Mouse (Mus musculus) monocyte, adult 2 months (primary cell): ENCODE results near the gene Slc26a5.

ENCODE experiments used
- DNase-seq, 2 experiments: peaks; one replicate each; pipeline ENCODE4 v3.0.0; 2022; ENCODE audit warnings: low spot score in 2 of 2, low read depth in 1 of 2

Slc26a5 gene

DNA sequence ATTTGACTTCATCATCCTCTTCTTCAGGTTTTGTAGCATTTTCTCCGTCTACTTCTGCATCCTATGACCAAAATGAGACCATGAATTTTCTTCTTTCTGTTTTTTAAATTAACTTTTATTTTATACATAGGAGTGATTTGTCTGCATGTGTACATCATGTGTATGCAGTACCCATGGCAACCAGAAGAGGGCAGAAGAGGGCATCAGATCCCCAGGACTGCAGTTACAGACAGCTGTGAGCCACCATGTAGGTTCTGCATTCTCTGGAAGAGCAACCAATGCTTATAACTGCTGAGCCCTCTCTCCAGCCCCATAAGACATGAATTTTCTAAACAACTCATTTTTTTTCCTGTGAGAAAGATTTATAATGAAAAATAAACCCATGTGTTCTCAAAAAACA lies 51.4 kb downstream of the Slc26a5 start:
- peak in 1 of 2 experiments; percentile 7 for DNase-seq

DNA sequence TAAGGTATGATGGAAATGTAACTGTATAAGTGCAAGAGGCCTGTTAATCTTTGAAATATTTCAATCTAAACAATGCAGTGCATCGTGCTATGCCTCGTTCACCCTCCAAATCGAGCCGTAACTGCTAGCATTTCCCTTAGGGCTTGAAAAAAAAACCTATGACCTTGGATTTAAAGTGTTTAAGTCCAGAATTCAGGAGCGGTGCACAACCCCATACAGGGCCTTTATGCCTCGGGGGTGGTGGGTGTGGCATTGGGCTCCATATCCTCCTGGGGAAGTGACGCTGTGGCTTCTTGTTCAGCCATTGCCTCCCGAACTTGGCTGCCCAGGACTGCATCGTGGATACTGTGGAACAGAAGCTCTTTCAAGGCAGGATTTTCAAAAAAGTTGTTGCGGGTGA lies 54.5 kb downstream of the Slc26a5 start:
- no peak for DNase-seq

DNA sequence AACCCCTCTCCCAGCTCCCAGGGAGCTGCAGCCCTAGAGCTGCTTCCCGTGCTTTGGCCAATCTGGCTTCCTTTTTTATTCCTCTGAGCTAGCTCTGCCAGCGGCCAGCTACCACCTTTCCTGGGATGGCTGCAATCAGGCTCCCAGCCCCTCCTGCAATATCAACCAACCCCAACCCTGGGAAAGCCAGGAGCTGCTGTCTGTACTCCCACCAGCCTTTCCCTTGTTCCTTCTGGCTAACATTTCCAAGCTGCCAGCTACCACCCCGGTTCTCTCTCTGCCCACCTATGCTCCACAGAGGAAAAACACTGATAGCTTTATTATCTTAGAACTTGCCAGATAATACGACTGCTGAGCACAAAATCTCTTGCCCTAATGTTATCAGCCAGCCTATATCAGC lies 60.6 kb downstream of the Slc26a5 start:
- no peak for DNase-seq

DNA sequence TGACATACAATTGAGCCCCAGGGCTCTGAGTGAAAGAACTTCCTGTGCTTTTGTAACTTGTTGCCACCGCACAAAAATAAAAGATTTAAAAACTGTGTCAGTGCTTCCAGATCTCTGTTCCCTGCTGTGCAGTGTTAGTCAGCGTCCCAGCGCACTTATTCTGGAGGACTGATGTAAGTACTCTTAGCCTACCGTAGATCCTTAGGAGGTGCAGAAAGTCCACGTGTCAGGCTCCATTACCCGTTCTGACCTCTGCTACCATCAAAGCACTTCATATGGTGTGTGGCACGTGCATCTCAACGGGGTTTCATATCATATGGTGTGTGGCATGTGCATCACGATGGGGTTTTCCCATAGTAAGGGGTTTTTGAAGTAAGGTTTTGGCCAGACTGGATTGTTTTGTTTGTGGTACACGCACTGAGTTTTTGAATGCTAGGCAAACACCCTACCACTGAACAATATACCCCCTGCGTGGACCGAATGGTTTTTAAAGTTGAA lies 61.7 kb downstream of the Slc26a5 start:
- DNase-seq = no peak

DNA sequence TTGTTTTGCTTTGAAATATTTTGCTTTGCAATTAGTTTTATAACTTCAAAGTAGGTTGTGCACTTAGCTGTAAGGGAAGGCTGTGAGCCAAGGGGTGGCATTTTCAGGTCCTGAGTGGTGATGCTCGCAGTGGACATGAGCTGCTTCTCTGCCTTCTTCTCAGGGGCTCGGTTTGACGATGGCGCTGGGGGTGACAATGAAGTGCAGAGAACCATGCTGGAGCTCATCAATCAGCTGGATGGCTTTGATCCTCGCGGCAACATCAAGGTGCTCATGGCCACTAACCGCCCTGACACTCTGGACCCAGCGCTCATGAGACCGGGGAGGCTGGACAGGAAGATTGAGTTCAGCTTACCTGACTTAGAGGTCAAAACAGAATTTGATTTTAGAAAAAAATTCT lies 62.5 kb downstream of the Slc26a5 start:
- no peak for DNase-seq

DNA sequence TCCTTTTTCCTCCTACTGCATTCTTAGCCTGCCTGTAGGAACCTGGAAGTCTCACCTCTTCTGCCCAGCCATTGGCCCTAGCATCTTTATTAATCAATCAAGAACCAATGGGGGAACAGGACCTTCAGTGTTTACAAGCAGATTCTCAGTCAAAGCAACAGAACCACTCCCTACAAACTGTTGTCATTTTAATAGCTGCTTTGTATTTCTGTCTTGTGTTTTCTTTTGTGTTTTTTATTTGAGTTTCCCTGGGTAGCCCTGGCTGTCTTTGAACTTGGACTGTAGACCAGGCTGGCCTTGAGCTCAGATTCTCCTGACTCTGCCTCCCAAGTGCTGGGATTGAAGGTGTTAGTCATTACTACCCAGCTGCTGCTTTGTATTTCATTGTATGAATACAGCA lies 73.2 kb downstream of the Slc26a5 start:
- no peak for DNase-seq

DNA sequence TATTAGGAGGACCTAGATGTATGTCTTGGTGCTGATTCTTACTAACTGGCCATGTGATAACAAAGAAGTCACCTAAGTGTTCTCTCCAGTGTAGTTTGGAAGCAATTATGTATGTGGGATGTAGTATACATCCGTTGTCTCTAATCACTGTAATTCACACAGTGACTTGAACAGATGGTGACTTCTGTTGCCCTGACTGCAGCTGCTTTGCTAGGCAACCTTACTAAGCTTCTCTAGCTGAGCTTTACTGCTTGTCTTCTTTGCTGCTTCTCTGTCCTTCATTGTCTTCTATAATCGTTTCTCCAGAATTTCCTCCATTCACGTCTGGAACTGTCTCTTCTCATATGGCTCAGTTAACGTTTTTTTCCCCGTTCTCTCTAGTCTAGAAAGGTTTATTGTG lies 76.3 kb downstream of the Slc26a5 start:
- no peak for DNase-seq

DNA sequence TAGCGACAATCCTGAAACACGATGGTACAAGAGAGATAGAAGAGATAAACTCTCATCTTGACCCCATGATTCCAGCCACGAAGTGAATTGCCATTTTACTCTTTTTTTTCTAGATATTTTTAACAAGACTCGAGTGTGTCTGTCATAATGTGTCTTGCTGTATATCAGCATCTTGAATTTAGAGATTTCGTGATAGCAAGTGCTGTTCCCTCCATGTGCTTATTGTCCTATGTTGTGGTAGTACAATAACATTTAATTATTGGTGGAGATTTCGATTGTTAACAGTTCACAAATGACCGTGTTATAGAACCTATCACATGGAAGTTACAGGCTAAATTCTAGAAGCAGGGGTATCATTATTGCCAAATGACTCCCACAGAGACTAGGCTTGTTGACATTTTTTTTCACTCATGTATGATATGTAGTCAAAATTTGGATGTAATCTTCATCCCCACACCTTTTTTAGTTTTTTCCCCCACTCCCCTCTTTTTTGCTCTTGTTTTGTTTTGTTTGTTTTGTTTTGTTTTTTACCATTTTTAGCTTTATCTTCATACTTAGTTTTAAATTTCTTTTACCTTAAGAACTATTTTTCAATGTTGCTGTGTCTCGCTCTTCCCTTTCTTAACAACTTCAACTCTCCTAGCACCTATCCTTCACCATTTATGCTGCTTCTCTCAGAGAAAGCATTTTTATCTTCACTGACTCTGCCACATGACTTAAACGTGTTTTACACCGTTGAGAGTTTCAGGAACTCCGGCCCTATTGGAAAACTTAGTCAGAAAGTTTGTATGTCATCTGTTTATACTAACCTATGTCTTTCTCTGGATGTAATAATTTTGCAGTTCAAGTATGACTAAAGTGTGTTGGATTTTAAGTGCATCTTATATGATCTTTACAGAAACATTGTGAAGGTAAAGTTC lies 78.0 kb downstream of the Slc26a5 start:
- no peak for DNase-seq

DNA sequence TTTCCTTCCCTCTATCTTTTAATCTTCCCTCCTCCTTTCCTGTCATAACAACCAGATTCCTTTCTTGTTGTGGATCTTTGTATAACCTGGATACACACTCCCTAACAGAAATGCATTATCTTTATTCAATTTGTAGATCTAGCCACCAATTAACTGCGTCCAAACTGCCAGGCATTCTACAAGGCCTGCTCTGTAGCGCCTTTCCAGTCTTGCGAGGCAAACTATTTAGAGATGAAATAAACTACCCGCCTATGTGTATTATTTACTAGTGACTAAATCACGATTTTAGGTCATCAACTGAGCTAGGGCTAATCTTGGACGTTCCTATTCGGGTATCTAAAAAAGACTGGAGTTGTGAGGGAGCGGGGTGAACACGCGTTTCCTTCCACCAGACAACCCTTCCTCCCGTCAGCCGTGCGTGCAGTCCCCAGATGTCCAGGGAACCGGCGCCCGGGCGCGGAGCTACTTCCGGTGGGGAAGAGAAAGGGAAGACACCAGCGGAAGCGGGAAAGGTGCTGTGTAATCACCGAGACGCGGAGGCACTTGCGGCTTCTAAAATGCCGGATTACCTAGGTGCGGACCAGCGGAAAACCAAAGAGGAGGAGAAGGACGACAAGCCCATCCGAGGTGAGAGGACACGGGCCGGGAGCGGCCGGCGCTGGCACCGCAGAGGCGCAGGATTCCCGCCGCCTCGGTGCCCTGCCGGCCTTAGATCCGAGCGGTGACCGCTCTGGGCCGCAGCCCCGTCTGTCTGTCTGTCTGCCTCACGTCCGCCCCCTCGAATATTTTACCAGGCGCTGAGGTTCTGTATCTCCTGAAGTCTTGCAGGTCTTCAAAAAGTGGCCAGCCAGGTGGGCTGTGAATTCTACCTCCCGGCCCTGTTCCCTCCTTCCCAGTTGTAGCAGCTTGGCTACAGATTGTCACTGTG lies 78.9 kb downstream of the Slc26a5 start:
- DNase-seq = peak; percentile 83 to 88

DNA sequence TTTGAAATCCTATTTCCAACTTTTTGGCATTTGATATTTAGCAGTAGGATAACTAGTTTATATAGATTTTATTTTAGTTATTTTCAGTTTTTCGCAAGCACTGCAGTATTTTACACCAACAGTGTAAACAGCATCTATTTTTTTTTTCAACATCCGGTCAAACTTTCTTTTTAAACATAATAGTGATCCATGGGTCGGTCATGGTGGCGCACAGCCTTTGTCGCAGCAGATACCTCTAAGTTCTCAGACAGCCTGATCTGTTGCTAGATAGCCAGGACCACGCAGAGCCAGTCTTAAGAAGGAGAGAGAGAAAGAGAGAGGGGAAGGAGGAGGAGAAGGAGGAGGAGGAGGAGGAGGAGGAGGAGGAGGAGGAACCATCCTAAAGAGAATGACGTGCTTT lies 79.6 kb downstream of the Slc26a5 start:
- no peak for DNase-seq

DNA sequence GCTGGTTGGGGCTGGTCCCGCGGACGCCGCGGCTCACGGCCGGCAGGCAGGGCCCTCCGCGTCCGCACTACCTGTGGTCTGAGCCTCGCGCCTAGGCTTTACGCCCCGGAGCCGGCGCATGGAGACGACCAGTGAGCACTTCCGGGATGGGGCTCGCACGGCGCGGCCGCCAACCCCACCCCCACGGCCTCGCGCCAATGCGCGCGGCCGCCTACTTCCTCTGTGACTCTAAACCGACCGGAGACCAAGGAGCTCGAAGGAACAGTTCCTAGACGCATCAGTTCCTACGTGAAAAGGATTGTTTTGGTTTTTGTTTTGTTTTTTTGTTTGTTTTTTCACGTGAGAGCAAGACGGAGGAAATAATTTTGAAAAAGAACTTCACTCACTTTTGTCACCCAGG lies 80.4 kb downstream of the Slc26a5 start, which contains the start of the genes Dnajc2 and Psmc2:
Gene Dnajc2 (minus strand): TSS at position 199 of the 400 bp plus-strand sequence.
Gene Psmc2 (plus strand): TSS at position 231 of the 400 bp plus-strand sequence.
- DNase-seq = peak; percentile 66 to 82

DNA sequence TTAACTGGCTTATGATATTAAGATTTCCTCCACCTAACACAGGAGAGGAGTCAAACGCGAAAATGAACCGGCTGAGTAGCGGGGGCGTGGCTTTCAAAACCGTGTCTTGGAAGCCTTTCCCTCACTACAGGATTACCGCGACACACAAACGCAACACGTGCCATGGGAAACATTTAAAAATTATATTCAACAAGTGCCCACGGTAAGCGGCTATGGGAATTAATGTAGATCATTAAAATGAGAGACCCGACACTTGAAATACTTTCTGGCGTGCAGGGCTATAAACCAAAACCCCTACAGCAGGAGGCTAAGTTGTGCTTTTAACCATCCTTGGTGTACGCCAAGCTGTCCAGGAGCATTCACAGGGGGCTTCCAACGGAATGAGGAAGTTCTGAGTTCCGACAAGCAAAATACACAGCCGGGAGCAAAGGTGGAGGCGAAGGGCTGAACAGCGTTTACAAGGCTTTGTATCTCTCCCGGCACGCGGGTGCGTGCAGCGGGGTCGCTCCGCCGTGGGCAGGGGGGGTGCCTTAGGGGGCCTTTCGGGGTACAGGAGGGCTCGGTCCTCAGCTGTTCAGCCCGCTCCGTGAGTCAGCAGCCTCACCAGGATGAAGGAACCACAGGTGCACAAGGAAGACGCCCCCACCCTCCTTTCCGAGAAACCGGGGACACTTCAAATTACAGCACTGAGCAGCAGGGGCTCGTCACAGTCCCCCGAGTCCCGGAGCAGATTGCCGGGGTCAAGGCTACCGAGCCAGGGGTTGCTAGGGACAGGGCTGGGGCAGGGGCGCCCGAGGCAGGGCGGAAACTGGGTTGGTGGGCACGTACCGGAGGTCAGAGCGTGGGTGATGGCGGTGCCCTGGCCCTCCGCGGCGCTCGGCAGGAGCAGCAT lies 81.0 kb downstream of the Slc26a5 start:
- no peak for DNase-seq

DNA sequence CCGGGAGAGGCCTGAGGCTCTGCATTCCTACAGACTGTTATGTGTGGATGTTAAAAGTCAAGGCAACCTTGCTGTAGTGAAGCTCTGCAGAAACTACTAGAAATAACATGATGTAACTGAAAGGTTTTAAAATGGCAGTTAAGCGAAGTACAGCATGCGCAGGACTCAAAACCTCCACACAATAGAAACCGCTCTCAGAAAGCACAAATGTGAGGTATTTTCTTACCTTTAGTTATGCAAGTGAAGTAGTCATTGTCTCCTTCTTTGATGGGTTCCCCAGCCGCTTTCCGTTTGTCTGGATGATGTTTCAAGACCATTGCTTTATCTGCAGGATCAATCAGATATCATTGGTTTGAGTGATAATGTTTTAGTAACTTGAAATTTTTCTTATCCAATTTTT lies 88.9 kb downstream of the Slc26a5 start:
- DNase-seq = no peak

DNA sequence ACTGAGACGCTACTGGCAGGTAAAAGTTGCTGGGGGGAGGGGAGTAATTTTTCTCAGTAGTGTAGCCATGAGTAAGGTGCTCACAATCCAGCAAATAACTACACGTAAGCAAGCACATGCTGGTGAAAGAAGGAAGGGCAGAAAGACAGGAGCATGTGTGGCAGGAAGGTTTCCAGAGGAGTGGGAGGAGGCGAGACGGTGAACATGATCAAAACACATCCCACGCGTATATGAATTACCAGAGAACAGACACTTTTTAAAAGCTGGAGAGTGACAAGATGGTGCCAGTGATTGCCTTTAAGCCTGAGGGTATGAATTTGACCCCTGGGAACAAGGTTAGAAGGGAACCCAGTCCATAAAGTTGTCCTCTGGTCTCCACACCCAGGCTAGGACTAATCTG lies 95.6 kb downstream of the Slc26a5 start:
- no peak for DNase-seq

DNA sequence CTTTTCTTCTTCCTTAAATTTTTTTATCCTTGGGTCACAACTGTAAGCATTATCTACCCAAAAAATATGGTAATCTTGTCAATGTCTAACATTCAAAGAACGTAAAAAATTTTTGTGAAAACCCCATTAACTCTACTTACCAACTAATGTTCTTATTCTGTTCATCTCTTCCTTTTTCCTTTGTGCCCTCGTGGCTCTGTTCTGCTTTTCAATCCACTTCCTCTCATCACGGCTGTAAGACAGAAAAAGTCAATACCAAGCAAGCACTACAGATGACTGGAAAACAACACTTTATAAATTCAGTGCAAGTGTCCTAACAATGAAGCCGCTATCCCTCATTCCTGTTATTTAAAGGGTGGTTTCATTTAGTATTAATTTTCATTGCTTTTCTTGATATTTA lies 96.9 kb downstream of the Slc26a5 start:
- no peak for DNase-seq
